Mouse (Mus musculus) olfactory bulb, adult 2 months (tissue): ENCODE results near the gene Lce1l.

ENCODE experiments used
- CTCF ChIP-seq: fragments of 200-500 bp; IDR thresholded peaks from 2 replicates; pipeline ENCODE4 v1.5.1; 2012; ENCODE audit warnings: low read depth, mild to moderate bottlenecking, low read length, moderate library complexity; ENCODE audit not compliant: insufficient read depth
- POLR2A ChIP-seq: fragments of 200-500 bp; IDR thresholded peaks from 2 replicates; pipeline ENCODE4 v1.6.1; 2012; ENCODE audit warnings: mild to moderate bottlenecking, low read depth, low read length, moderate library complexity; ENCODE audit not compliant: insufficient read depth

DNA sequence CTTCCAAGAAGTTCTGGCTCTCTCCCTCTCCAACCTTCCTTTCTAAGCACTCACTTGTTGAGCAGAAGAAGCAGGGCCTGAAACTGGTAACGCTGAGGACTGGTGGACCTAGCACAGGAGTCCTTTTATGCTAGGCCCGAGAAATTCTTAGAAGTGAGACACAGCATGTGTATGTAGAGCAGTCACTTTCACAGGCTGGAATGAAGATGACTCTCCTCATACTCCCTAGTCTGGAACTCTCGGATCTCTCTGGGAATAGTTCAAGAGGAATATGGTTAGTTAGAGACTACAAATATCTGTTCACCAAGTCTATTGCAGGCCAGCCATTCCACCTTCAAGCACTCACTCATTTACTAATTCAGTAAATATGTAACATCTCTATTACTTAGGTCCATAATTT is at the start of gene Lce1l:
- TF ChIP-seq CTCF (no peak), POLR2A (no peak)
